Mouse (Mus musculus) midbrain, postnatal 0 days (tissue): Measurements from ENCODE around the gene Akap10. TPM values are rescaled to one million over a fixed set of nuclear protein-coding genes. Genes with fewer than 3 reads are reported as not detected.

ENCODE experiments used
- ATAC-seq: fragments of 200-750 bp; cut with Nextera tagmentation; 2 replicates; pipeline ENCODE4 v1.8.0; 2017; ENCODE audit warnings: moderate number of reproducible peaks, mild to moderate bottlenecking, moderate TSS enrichment, moderate library complexity; ENCODE audit not compliant: low FRiP score
- DNase-seq: peaks from one replicate; pipeline ENCODE4 v3.0.0-alpha.2; 2015; ENCODE audit warnings: low spot score
- H3K27ac ChIP-seq: fragments of 300-500 bp; sonication (generic); 2 replicates; pipeline ENCODE4 v1.5.1; 2014; ENCODE audit warnings: low read depth, mild to moderate bottlenecking, low read length, mixed read lengths
- H3K27me3 ChIP-seq: fragments of 300-500 bp; sonication (generic); 2 replicates; pipeline ENCODE4 v1.6.1; 2014; ENCODE audit warnings: low read length, control low read depth, mixed read lengths; ENCODE audit not compliant: insufficient read depth
- H3K36me3 ChIP-seq: fragments of 300-500 bp; sonication (generic); 2 replicates; pipeline ENCODE4 v1.6.1; 2014; ENCODE audit warnings: low read length, control low read depth, mixed read lengths; ENCODE audit not compliant: insufficient read depth
- H3K4me1 ChIP-seq: fragments of 300-500 bp; sonication (generic); 2 replicates; pipeline ENCODE4 v1.6.1; 2014; ENCODE audit warnings: mild to moderate bottlenecking, control low read depth, antibody characterized with exemption, low read length, mixed read lengths; ENCODE audit not compliant: insufficient read depth
- H3K4me2 ChIP-seq: fragments of 300-500 bp; sonication (generic); 2 replicates; pipeline ENCODE4 v1.6.1; 2014; ENCODE audit warnings: low read depth, mild to moderate bottlenecking, low read length, mixed read lengths; ENCODE audit not compliant: poor library complexity, severe bottlenecking
- H3K4me3 ChIP-seq: fragments of 300-500 bp; sonication (generic); 2 replicates; pipeline ENCODE4 v1.5.1; 2014; ENCODE audit warnings: low read depth, mild to moderate bottlenecking, low read length, moderate library complexity
- H3K9ac ChIP-seq: fragments of 300-500 bp; sonication (generic); replicated peaks from 2 replicates; pipeline ENCODE4 v1.6.1; 2014; ENCODE audit warnings: mild to moderate bottlenecking, low read length, moderate library complexity, mixed read lengths; ENCODE audit not compliant: poor library complexity, severe bottlenecking
- H3K9me3 ChIP-seq: fragments of 300-500 bp; sonication (generic); 2 replicates; pipeline ENCODE4 v1.6.1; 2016; ENCODE audit warnings: low read length, control low read depth
- CTCF ChIP-seq: IDR thresholded peaks from 2 replicates; pipeline ENCODE4 v1.5.1; 2016; ENCODE audit warnings: antibody characterized with exemption, mild to moderate bottlenecking
- WGBS: fragments of 180-500 bp; shearing (Covaris S2); extraction: QIAGEN DNeasy Blood & Tissue Kit; methylation state at CpG from one replicate; pipeline ENCODE4 v1.1.7; 2014; 5-methylcytosine and 5-hydroxymethylcytosine counted together
- polyA plus RNA-seq: library from polyadenylated mRNA; unstranded; fragments of >200 nt; fragmentation: Nextera tagmentation; extraction: Ambion mirVana; gene quantifications from 2 replicates; pipeline ENCODE4 v1.2.1, GENCODE M21; 2015
- total RNA-seq: library from RNA; depleted of rRNA; stranded (reverse); fragments of >200 nt; gene quantifications from 2 replicates; pipeline ENCODE4 v1.2.3, GENCODE M21; 2014

Gene Akap10
- total and polyA plus RNA-seq, 2 experiments from 2014 or later: 6.3 to 16.7 TPM

- Histone ChIP-seq H3K27me3 (no peaks in the 10 kb centered on the region), H3K4me3 (peak overlapping the region; percentile 93), H3K9ac (peak overlapping the region; percentile 81), H3K36me3 (no peaks in the 10 kb centered on the region), H3K9me3 (no peaks in the 10 kb centered on the region), H3K4me2 (peak overlapping the region; percentile 59), H3K27ac (peak overlapping the region; percentile 94), H3K4me1 (peaks cover 13% of the 10 kb centered on the region; the same call in 1 of the 2 replicates)
- TF ChIP-seq CTCF: no peak
- peak; percentile 64 for ATAC-seq
- 4% methylated on average over 41 of the region's 47 CpGs for WGBS
- no peak for DNase-seq
These were observed 542 bp downstream of the Akap10 start for GRCm38 (mm10) chr11:61929323-61930097.

- Histone ChIP-seq H3K4me1 (no peaks in the 10 kb centered on the region), H3K9ac (no peak overlapping the region), H3K27me3 (no peaks in the 10 kb centered on the region), H3K4me3 (no peak overlapping the region), H3K27ac (no peak overlapping the region), H3K36me3 (no peaks in the 10 kb centered on the region), H3K9me3 (no peaks in the 10 kb centered on the region), H3K4me2 (no peak overlapping the region)
- TF ChIP-seq CTCF: no peak
- DNase-seq (no peak), ATAC-seq (no peak)
- 80% methylated on average over 1 of the region's 1 CpGs for WGBS
These were observed 6.7 kb downstream of the Akap10 start for GRCm38 (mm10) chr11:61923309-61923708.

GRCm38 (mm10) chr11:61919702-61920101 lies 10.3 kb downstream of the Akap10 start:
- no peak for DNase-seq
- H3K4me1 ChIP-seq: no peaks in the 10 kb centered on the region
- H3K36me3 ChIP-seq: peaks cover 13% of the 10 kb centered on the region
- 97% methylated on average over 3 of the region's 3 CpGs for WGBS
- no peak overlapping the region for H3K9ac ChIP-seq
- H3K27ac ChIP-seq: no peak overlapping the region
- no peak overlapping the region for H3K4me2 ChIP-seq
- no peaks in the 10 kb centered on the region for H3K9me3 ChIP-seq
- ATAC-seq: no peak
- no peak overlapping the region for H3K4me3 ChIP-seq
- no peak for TF ChIP-seq CTCF
- H3K27me3 ChIP-seq: no peaks in the 10 kb centered on the region

- DNase-seq: no peak
- no peaks in the 10 kb centered on the region for H3K4me1 ChIP-seq
- no peak overlapping the region for H3K4me2 ChIP-seq
- H3K4me3 ChIP-seq: no peak overlapping the region
- no peak for TF ChIP-seq CTCF
- H3K27ac ChIP-seq: no peak overlapping the region
- ATAC-seq: no peak
- no peaks in the 10 kb centered on the region for H3K27me3 ChIP-seq
- peaks cover 22% of the 10 kb centered on the region for H3K36me3 ChIP-seq
- no peaks in the 10 kb centered on the region for H3K9me3 ChIP-seq
- H3K9ac ChIP-seq: no peak overlapping the region
These were observed 21.7 kb downstream of the Akap10 start for GRCm38 (mm10) chr11:61908315-61908714.

GRCm38 (mm10) chr11:61882183-61882582 lies 47.9 kb downstream of the Akap10 start:
- WGBS: 72% methylated on average over 5 of the region's 5 CpGs

GRCm38 (mm10) chr11:61879921-61880320 lies 50.1 kb downstream of the Akap10 start:
- H3K27me3 ChIP-seq: no peaks in the 10 kb centered on the region
- DNase-seq (no peak), ATAC-seq (no peak)
- no peak for TF ChIP-seq CTCF
- H3K4me3 ChIP-seq: no peak overlapping the region
- H3K27ac ChIP-seq: no peak overlapping the region
- H3K9ac ChIP-seq: no peak overlapping the region
- H3K4me2 ChIP-seq: no peak overlapping the region
- H3K9me3 ChIP-seq: no peaks in the 10 kb centered on the region
- peaks cover 29% of the 10 kb centered on the region for H3K36me3 ChIP-seq
- no peaks in the 10 kb centered on the region for H3K4me1 ChIP-seq

More at GRCm38 (mm10) chr11:61882183-61882582, 47.9 kb downstream of the Akap10 start:
- DNase-seq (peak; percentile 42), ATAC-seq (no peak)
- H3K27ac ChIP-seq: no peak overlapping the region
- H3K9me3 ChIP-seq: no peaks in the 10 kb centered on the region
- peaks cover 20% of the 10 kb centered on the region for H3K36me3 ChIP-seq
- H3K4me1 ChIP-seq: no peaks in the 10 kb centered on the region
- TF ChIP-seq CTCF: peak; percentile 52
- no peak overlapping the region for H3K4me3 ChIP-seq
- no peak overlapping the region for H3K4me2 ChIP-seq
- H3K27me3 ChIP-seq: no peaks in the 10 kb centered on the region
- no peak overlapping the region for H3K9ac ChIP-seq
